Mouse (Mus musculus) forebrain, embryonic 11.5 days (tissue): ENCODE data around the gene Rell1. TPM values are rescaled to one million over a fixed set of nuclear protein-coding genes. Genes with fewer than 3 reads are reported as not detected.

ENCODE experiments used
- ATAC-seq: fragments of 200-750 bp; cut with Nextera tagmentation; replicated peaks from 2 replicates; pipeline ENCODE4 v1.8.0; 2017; ENCODE audit warnings: moderate TSS enrichment; ENCODE audit not compliant: low FRiP score
- DNase-seq: peaks from one replicate; pipeline ENCODE4 v3.0.0-alpha.2; 2017; ENCODE audit warnings: low spot score
- H3K27ac ChIP-seq: fragments of 300-500 bp; sonication (generic); 2 replicates; pipeline ENCODE4 v1.5.1; 2014; ENCODE audit warnings: low read depth, low read length
- H3K27me3 ChIP-seq: fragments of 300-500 bp; sonication (generic); 2 replicates; pipeline ENCODE4 v1.6.1; 2014; ENCODE audit warnings: mild to moderate bottlenecking, low read length, mixed read lengths; ENCODE audit not compliant: control insufficient read depth, insufficient read depth
- H3K36me3 ChIP-seq: fragments of 300-500 bp; sonication (generic); 2 replicates; pipeline ENCODE4 v1.6.1; 2014; ENCODE audit warnings: mild to moderate bottlenecking, low read length, moderate library complexity, mixed read lengths; ENCODE audit not compliant: control insufficient read depth, insufficient read depth
- H3K4me1 ChIP-seq: fragments of 300-500 bp; sonication (generic); replicated peaks from 2 replicates; pipeline ENCODE4 v1.6.1; 2014; ENCODE audit warnings: low read length, mixed read lengths; ENCODE audit not compliant: control insufficient read depth, insufficient read depth
- H3K4me2 ChIP-seq: fragments of 300-500 bp; sonication (generic); 2 replicates; pipeline ENCODE4 v1.6.1; 2014; ENCODE audit warnings: low read depth, mild to moderate bottlenecking, low read length, moderate library complexity, mixed read lengths; ENCODE audit not compliant: severe bottlenecking
- H3K4me3 ChIP-seq: fragments of 300-500 bp; sonication (generic); 2 replicates; pipeline ENCODE4 v1.5.1; 2014; ENCODE audit warnings: low read depth, low read length
- H3K9ac ChIP-seq: fragments of 300-500 bp; sonication (generic); 2 replicates; pipeline ENCODE4 v1.6.1; 2014; ENCODE audit warnings: low read length
- H3K9me3 ChIP-seq: fragments of 300-500 bp; sonication (generic); 2 replicates; pipeline ENCODE4 v1.6.1; 2016; ENCODE audit warnings: low read length, mixed read lengths; ENCODE audit not compliant: control insufficient read depth
- WGBS: fragments of 180-500 bp; shearing (Covaris S2); extraction: QIAGEN DNeasy Blood & Tissue Kit; methylation state at CpG from one replicate; pipeline ENCODE4 v1.1.7; 2014; 5-methylcytosine and 5-hydroxymethylcytosine counted together
- polyA plus RNA-seq: library from polyadenylated mRNA; unstranded; fragments of >200 nt; fragmentation: Nextera tagmentation; extraction: Ambion mirVana; gene quantifications from 2 replicates; pipeline ENCODE4 v1.2.1, GENCODE M21; 2014

Gene Rell1
- polyA plus RNA-seq, 1 experiment from 2014 or later = 12.2 TPM

DNA sequence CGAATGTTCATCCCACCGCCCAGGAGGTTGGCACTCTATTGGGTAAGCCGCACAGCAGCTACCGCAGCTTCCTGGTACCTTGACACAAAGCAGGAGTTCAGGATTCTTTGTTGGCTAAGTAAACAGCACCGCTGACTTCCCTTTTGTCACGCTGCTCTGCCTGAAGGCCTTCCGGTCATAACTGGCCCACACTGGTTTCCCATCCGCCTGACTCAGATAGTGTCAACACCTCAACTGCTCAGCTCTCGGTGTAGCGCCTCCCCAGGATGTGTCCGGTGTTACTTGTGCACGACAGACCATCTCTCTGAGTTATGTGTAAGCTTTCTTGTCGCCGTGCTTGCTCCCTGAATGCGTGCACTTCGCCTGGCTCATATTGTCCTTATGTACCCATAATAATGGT lies 93.8 kb downstream of the Rell1 start:
- ATAC-seq (no peak), DNase-seq (no peak)
- Histone ChIP-seq H3K9me3 (no peaks in the 10 kb centered on the region), H3K36me3 (no peaks in the 10 kb centered on the region), H3K27ac (no peak overlapping the region), H3K27me3 (no peaks in the 10 kb centered on the region), H3K4me2 (no peak overlapping the region), H3K9ac (no peak overlapping the region), H3K4me3 (no peak overlapping the region), H3K4me1 (peaks cover 3% of the 10 kb centered on the region; the same call in 1 of the 2 replicates)
- WGBS = 75% methylated on average over 16 of the region's 16 CpGs

DNA sequence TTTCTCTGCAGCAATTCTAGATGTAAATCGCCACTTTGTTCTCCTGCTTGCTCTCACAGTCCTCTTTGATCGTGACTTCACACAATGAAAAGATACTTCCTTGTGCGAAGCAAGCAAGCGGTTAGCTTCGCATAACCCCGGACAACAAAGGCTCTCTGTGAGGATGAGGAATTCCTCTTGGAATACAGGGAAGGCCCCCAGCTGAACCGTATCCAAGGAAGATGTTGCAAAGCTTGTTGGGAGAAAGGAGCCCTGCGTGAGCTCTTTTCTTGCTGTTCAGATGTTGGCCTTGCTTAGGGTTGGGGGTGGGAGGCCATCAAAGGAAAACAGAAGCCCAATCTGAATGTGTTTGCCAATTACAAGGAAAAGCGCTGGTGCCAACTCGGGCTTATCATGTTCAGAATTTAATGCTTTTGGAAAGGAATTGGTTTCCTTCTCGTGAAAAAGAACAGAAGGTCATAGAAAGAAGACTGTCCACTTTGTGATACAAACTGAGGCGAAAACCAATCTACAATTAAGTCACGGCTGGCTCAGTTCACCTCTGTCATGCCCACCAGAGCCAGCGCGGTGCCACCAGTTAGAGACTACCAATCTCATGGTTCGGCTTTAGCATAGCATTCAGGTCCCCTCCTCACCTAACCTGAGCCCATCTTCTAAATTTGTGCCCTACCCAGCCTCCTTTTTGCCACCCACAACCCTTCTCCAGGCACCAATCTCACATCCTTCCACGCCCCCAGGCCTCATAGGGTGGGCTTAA lies 96.3 kb downstream of the Rell1 start:
- H3K9me3 ChIP-seq = no peaks in the 10 kb centered on the region
- 41% methylated on average over 17 of the region's 17 CpGs for WGBS
- H3K4me2 ChIP-seq = no peak overlapping the region
- no peak overlapping the region for H3K4me3 ChIP-seq
- DNase-seq (peak; percentile 55), ATAC-seq (peak; percentile 69)
- H3K36me3 ChIP-seq = no peaks in the 10 kb centered on the region
- 0 out of 2 replicates have a peak overlapping the region, but pooled peaks have one; percentile 18 for H3K27ac ChIP-seq
- H3K4me1 ChIP-seq = peaks cover 3% of the 10 kb centered on the region; the same call in 1 of the 2 replicates
- peak overlapping the region; percentile 16; the same call in 1 of the 2 replicates for H3K9ac ChIP-seq
- H3K27me3 ChIP-seq = no peaks in the 10 kb centered on the region

DNA sequence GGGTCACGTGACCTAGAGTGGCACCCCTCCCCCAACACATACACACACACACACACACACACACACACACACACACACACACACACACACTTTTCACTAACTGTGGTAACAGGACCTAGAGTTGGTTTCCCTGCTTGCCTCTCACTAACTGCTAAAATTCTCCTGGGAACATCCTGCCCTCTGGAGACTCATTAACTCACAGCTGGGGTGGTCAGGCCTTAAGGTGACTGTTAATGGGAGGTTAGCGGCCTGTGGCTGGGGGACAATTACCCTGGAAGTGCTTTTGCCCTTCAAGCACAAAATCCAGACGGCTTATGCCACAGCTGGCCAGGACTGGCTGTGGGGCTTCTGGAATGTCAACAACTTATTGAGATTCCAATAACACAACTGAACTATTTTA lies 101.3 kb downstream of the Rell1 start:
- Histone ChIP-seq H3K4me2 (no peak overlapping the region), H3K9ac (no peak overlapping the region), H3K9me3 (no peaks in the 10 kb centered on the region), H3K4me1 (peaks cover 3% of the 10 kb centered on the region; the same call in 1 of the 2 replicates), H3K27me3 (no peaks in the 10 kb centered on the region), H3K27ac (no peak overlapping the region), H3K4me3 (no peak overlapping the region), H3K36me3 (no peaks in the 10 kb centered on the region)
- DNase-seq = no peak
- no peak for ATAC-seq
- 20% methylated on average over 3 of the region's 3 CpGs for WGBS

DNA sequence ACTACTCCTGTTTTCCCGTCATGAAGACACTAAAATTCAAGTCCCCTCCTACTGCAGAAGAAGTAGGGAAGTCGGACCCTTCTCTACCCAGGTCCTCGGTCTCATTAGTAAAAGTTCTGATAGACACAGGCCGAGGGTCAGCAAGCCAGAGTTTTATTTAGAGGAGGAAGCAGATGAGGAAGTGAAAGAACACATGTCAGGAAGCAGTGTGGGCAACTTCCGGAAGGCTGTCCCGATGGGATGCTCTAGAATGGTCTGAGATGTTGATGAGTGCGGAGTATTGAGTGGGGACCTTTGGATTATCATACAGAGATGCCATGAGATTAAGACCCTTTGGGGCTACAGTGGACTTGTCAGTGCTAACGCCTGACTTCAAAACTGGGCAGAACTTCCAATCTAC lies 109.8 kb downstream of the Rell1 start:
- Histone ChIP-seq H3K4me1 (no peaks in the 10 kb centered on the region), H3K9ac (no peak overlapping the region), H3K9me3 (no peaks in the 10 kb centered on the region), H3K27ac (no peak overlapping the region), H3K4me2 (no peak overlapping the region), H3K27me3 (no peaks in the 10 kb centered on the region), H3K4me3 (no peak overlapping the region), H3K36me3 (no peaks in the 10 kb centered on the region)
- ATAC-seq (no peak), DNase-seq (no peak)
- WGBS = 90% methylated on average over 8 of the region's 8 CpGs

Other genes with a start within 250 kb of the Rell1 start
- gene 0610040J01Rik, start 156.5 kb downstream of the Rell1 start, polyA plus RNA-seq = 0.76 and 0.94 TPM in 2 replicates
- gene Pgm2, start 124.1 kb upstream of the Rell1 start, polyA plus RNA-seq = 27.7 and 29.7 TPM in 2 replicates
- 27.9 and 31.0 TPM in 2 replicates for gene Tbc1d1, start 187.4 kb upstream of the Rell1 start, polyA plus RNA-seq